Mouse (Mus musculus): ENCODE measurements around the gene Ptger3.

Gene Ptger3

GRCm38 (mm10) chr3:157581755-157582154, 15.1 kb downstream of the Ptger3 start:
- in situ Hi-C loops (cut with MboI, MseI): no loop called here

DNA sequence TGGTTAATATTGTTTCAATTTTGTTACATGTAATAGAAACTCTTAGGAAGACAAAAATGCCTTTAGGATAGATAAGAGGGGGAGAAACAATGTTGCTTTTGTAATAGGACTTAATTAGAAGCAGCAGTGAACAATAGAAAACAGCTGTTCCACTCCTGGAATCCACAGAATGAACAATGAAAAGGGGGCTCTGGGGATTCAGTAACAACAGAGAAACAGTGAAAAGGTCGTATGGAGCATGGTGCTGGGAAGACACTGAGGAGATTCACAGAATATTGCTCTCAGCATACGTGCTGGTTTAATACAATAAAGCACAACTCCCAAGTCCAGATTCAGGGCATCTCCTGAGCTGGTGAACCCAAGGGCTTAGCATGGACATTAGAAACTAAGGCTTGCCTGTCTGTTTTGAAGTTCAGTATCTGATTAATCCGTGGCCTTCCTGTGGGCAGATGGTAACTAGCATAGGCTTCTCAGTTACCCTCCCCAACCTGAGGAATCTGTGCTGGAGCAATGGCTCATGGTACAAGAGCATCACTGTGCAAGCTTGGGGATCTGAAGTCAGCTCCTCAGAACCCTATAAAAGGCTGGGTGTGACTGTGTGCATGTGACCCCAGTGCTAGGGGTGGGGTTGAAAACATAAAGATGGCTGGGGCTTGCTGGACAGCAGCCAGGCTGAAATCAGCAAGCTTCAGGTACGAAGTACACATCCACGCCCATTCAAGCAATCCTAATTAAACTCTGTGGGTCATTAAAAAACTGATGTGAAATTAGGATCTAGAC, 16.1 kb downstream of the Ptger3 start:
- in situ Hi-C loops (cut with MboI, MseI): no loop called here

- in situ Hi-C loops (cut with MboI, MseI): no loop called here
Observed at GRCm38 (mm10) chr3:157597837-157598379, 31.2 kb downstream of the Ptger3 start.

DNA sequence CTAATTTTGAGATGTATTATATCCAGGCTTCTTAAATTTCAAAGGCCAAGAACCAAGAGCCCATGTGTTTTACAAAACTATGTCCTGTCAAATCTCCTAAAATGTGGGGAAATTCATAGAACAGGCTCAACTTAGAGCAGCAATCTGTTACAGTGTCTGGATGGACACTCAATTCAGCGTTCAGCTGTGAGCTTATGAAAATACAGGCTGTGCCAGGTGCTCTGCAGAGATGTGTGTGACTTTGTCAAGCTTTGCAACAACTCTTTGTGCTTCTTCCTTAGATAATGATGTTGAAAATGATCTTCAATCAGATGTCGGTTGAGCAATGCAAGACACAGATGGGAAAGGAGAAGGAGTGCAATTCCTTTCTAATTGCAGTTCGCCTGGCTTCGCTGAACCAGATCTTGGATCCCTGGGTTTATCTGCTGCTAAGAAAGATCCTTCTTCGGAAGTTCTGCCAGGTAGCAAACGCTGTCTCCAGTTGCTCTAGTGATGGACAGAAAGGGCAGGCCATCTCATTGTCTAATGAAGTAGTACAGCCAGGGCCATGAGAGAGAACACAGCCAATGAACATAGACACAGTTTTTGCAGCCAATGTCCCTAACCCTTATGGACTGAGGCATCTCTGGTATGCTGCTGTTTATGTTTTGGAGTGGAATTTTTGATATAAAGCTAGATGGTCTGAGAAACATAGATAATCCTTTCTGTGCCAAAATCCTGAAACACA, 38.2 kb downstream of the Ptger3 start:
- in situ Hi-C loops (cut with MboI, MseI): no loop called here

DNA sequence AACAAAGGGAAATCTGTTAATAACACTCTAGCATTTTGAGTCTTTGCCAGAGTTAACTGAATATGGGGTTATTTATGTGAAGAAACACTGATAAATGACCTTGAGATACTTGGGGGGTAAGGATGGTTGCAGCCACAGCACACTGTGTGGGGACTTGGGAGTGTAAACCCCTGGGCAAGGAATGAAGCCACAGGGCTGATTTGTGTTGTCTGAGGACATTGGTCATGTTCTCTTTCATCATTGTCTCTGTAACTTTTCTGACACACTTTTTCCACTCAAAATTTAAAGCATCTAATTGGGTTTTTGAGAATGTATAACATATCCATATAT, 38.7 kb downstream of the Ptger3 start:
- in situ Hi-C loops (cut with MboI, MseI): no loop called here

- in situ Hi-C loops (cut with MboI, MseI): no loop called here
Observed at GRCm38 (mm10) chr3:157613542-157613941, 46.9 kb downstream of the Ptger3 start.

- in situ Hi-C loops (cut with MboI, MseI): no loop called here
Observed at GRCm38 (mm10) chr3:157616949-157617348, 50.3 kb downstream of the Ptger3 start.

- in situ Hi-C loops (cut with MboI, MseI): no loop called here
Observed at GRCm38 (mm10) chr3:157627407-157627806, 60.7 kb downstream of the Ptger3 start.

GRCm38 (mm10) chr3:157630671-157631070, 64.0 kb downstream of the Ptger3 start:
- in situ Hi-C loops (cut with MboI, MseI): no loop called here

- in situ Hi-C loops (cut with MboI, MseI): no loop called here
Observed at GRCm38 (mm10) chr3:157631383-157631782, 64.7 kb downstream of the Ptger3 start.

GRCm38 (mm10) chr3:157634431-157634830, 67.7 kb downstream of the Ptger3 start:
- in situ Hi-C loops (cut with MboI, MseI): no loop called here

GRCm38 (mm10) chr3:157635713-157636112, 69.0 kb downstream of the Ptger3 start:
- in situ Hi-C loops (cut with MboI, MseI): no loop called here

DNA sequence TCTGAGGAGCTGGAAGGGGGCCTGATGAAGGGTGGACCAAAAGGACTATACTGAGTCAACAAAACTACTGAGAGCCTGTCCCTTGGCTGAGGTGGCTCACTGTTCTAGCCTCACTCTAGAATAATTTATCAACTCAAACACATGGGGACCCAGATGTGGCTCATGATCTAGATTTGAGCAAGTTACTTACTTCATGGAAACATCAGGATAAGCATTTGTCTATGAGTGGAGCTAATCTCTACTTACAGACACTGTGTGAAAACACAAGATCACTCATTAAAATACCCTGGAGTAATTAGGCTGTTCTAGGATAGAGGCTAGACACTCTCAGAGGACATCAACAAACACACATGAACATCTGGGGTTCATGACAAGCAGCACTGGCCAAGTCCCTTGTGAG, 70.2 kb downstream of the Ptger3 start:
- in situ Hi-C loops (cut with MboI, MseI): no loop called here

DNA sequence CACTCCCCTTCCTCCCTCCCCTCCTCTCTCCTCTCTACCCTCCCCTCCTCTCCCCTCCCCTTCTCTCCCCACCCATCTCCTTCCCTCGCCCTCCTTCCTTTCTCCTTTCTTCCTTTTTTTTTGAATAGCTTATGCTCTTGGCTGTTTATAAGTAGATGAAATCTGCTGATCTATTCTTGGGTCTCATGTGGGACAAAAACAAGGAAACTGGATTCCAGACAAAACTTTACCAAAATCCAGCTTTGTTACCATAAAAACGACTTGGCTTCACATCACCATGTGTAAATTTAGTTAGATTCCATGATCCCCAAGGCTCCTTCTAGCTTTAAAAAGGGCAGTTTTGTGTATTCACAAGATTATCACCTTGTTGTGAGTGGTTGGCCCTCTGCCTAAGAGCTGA, 70.6 kb downstream of the Ptger3 start:
- in situ Hi-C loops (cut with MboI, MseI): no loop called here

- in situ Hi-C loops (cut with MboI, MseI): no loop called here
Observed at GRCm38 (mm10) chr3:157641634-157642033, 74.9 kb downstream of the Ptger3 start.

DNA sequence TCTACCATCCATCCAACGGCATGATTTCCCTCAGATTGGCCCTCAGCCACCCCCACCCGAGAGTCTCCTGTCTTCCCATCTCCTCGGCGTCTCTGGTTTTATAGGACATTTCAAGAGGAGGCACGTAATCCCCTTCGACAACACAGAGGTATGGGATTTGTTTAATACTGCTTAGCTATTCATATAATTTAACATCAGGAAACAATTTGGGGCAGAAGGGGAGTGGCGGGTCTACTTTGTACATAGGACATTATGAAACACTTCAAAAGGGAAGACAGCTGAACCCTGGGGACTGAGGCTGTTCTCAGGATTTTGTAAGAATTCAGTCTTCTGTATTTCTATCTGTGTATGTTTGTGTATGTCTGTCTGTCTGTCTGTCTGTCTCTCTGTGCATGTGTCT, 94.9 kb downstream of the Ptger3 start:
- in situ Hi-C loops (cut with MboI, MseI): no loop called here

DNA sequence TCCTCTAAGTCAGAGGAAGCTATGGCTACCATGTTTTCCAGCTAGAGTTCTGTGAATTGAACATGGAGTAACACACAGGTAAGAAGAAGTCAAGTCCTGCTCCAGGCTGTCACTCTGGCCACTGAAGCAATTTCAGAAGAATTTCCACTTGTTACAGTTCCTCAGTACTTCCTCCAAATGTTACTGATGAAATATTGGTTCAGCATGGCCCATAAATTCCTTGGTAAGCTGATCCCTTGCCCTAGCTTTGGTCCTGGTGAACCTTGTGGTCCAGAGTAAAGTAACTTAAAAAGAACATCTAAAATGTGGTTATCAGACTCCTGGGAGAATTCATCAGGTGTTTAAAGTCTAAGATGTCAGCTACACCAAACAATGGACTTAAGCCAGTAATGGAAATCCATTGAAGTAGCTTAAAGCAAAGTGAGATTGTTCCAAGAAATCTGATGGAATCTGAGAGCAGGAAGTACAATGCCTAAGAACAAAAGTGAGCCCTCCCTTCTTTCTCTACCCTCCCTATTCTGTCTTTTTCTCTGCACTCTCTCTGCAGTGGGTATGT, 97.9 kb downstream of the Ptger3 start:
- in situ Hi-C loops (cut with MboI, MseI): no loop called here

DNA sequence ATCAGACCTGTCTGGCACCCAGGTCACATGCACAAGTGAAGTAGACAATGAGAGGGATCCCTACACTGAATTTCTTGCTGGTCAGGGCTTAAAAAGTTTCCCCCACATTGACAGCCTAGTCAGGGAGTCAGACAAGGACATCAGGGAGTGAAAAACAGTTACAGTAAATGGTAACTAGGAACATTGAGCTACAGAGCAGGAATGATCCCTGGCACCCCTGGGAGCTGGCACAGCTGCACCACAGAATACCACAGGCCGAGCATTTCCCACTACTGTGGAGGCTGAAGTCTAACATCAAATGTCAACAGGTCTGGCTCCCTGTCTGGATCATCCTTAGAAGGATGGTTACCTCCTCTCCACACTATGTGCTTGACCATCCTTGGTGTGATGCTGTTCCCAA, 98.8 kb downstream of the Ptger3 start:
- in situ Hi-C loops (cut with MboI, MseI): no loop called here

DNA sequence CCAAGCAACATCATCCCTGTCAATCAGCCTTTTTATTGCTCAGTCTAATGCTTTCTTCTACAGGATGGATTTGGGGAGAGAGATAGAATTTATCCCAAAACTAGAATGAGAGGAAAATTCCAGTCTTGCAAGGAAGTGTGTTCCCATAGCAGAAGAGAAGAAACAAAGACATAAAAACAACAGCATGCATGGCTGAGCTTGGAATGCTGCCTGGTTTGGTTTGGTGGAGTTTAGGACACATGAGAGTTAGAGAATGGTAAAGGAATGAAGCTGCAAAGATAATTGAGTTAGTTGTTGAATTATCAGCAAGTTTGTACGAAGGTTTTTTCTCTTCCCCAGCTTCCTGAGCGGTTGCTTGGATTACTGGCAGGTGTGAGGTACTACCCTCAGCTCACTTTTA, 99.5 kb downstream of the Ptger3 start:
- in situ Hi-C loops (cut with MboI, MseI): no loop called here

DNA sequence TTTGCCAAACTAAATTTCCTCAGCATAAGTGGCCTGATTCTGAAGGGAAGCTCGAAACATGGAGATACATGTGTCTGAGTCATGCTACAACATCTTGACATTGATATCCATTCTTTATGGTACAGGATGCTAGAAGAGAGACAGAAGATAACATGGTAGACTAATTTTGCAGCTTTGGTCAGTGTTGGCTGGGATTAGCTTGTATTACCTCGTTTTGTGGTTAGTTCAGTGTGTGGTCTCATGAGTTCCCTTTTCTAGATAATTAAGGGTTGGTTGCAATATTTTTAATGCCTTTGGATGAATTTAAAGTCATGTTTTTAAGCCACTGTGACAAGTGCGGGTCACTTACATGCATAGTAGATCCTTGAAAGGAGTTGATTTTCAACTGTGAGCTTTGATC, 119.4 kb downstream of the Ptger3 start:
- in situ Hi-C loops (cut with MboI, MseI): no loop called here

DNA sequence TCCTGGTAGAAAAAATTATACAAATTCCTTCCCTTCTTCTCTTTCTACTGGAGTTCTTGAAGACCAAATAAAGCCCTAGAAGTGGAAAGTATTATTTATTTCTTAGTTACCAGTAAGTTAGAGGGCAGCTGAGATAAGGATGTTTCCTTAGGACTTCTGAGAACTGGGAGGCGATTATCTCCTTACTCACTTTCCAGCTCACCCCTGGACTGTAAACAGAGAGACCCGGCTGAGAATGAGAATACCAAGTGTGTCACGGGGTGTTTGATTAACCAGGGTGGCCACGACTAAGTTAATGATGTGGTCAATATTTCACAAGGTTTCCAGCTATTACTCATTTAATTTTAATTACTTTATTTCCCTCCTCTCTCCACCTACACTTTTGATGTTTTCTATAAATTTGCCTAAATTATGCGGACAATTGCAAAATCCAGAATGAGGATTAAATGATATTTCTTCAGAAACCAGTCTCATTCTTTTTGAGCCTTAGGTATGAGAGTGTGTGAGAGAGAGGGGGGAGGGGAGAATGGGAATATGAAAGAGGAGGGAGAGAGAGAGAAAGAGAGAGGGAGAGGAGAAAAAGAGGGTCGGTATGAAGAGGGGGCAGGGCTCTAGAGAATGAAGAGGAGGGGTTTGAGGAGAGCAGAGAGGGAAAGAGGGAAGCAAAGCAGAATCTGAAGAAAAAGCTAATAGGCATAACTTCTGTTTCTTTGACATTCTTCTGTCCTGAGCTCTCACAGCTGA, 121.9 kb downstream of the Ptger3 start:
- in situ Hi-C loops (cut with MboI, MseI): no loop called here

Data from T-helper 17 cell (primary cell).